Mouse (Mus musculus): ENCODE measurements around the gene Kctd7. TPM values are rescaled to one million over a fixed set of nuclear protein-coding genes. Genes with fewer than 3 reads are reported as not detected.

Kctd7 gene
- polyA plus RNA-seq, 1 experiment from 2014 or later = 3.8 TPM

GRCm38 (mm10) chr5:130200233-130201029, 55.8 kb downstream of the Kctd7 start:
- H3K4me2 ChIP-seq (replicated peaks) = no peak overlapping the region
- H3K36me3 ChIP-seq = peaks cover 11% of the 10 kb centered on the region
- H3K9me3 ChIP-seq = no peaks in the 10 kb centered on the region
- H3K9ac ChIP-seq = no peak overlapping the region
- 70% methylated on average over 10 of the region's 10 CpGs for WGBS
- H3K4me1 ChIP-seq (replicated peaks) = no peaks in the 10 kb centered on the region
- H3K27me3 ChIP-seq (replicated peaks) = no peaks in the 10 kb centered on the region
- H3K27ac ChIP-seq = 0 out of 2 replicates have a peak overlapping the region, but pooled peaks have one; percentile 40
- ATAC-seq = peak; percentile 74; the same call in 1 of the 2 replicates
- no peak overlapping the region for H3K4me3 ChIP-seq (replicated peaks)

DNA sequence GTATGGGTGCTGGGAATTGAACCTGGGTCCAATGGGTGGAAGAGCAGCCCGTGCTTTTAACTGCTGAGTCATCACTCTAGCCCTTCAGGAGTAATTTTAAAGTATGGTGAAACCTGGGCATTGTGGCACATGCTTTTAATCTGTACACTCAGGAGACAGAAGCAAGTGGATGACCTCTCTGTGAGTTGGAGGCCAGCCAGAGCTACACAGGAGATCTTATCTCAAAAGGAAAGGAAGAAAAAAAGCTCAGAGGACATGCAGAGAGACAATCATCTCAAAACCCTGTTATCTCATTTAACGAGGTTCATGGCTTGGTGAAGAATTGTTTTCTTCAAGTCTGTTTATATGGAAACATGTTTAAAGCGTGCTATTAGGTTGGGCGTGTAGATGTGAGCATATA, 59.3 kb downstream of the Kctd7 start:
- WGBS = 74% methylated on average over 4 of the region's 4 CpGs
- Histone ChIP-seq H3K9me3 (no peaks in the 10 kb centered on the region), H3K9ac (no peak overlapping the region), H3K36me3 (peaks cover 7% of the 10 kb centered on the region), H3K4me3 (replicated peaks) (no peak overlapping the region), H3K27me3 (replicated peaks) (no peaks in the 10 kb centered on the region), H3K27ac (no peak overlapping the region), H3K4me2 (replicated peaks) (no peak overlapping the region), H3K4me1 (replicated peaks) (no peaks in the 10 kb centered on the region)
- ATAC-seq = 0 out of 2 replicates have a peak, but pooled peaks have one; percentile 15

DNA sequence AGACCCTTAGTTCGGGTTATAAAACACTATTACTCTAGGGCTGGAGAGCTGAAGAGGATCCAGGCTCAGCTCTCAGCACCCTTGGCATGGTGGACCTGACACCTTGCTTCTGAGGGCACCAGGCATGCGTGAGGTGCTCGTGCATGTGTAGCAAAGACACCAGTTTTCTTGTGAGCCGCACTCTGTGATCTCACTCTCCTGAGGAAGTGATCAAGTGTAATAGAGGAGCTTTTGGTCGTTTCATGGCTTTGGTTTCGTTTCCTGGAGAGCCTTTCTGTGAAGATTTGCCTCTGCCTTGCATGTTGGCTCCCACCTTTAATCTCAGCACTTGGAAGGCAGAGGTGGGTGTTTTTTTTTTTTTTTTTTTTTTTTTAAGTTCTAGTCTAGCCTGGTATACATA, 59.9 kb downstream of the Kctd7 start:
- Histone ChIP-seq H3K9ac (no peak overlapping the region), H3K36me3 (peaks cover 7% of the 10 kb centered on the region), H3K4me2 (replicated peaks) (no peak overlapping the region), H3K9me3 (no peaks in the 10 kb centered on the region), H3K27me3 (replicated peaks) (no peaks in the 10 kb centered on the region), H3K4me1 (replicated peaks) (no peaks in the 10 kb centered on the region), H3K27ac (no peak overlapping the region), H3K4me3 (replicated peaks) (no peak overlapping the region)
- no peak for ATAC-seq
- 84% methylated on average over 6 of the region's 6 CpGs for WGBS

Other genes with a start within 250 kb of the Kctd7 start
- 2.4 and 3.2 TPM in 2 replicates for gene Zbed5, start 249.1 kb upstream of the Kctd7 start, polyA plus RNA-seq (2015; fragmentation: Nextera tagmentation; extraction: Ambion mirVana)
- gene Phkg1, start 246.3 kb upstream of the Kctd7 start, polyA plus RNA-seq (2015; fragmentation: Nextera tagmentation; extraction: Ambion mirVana) = 0.08 and 0.16 TPM in 2 replicates
- gene Nupr1l, start 236.3 kb upstream of the Kctd7 start, polyA plus RNA-seq (2015; fragmentation: Nextera tagmentation; extraction: Ambion mirVana) = 1.8 and 1.9 TPM in 2 replicates
- 26.5 and 30.9 TPM in 2 replicates for gene Vkorc1l1, start 202.9 kb upstream of the Kctd7 start, polyA plus RNA-seq (2015; fragmentation: Nextera tagmentation; extraction: Ambion mirVana)
- 88.8 and 95.7 TPM in 2 replicates for gene Gusb, start 141.8 kb upstream of the Kctd7 start, polyA plus RNA-seq (2015; fragmentation: Nextera tagmentation; extraction: Ambion mirVana)
- 51.4 and 65.0 TPM in 2 replicates for gene Asl, start 115.6 kb upstream of the Kctd7 start, polyA plus RNA-seq (2015; fragmentation: Nextera tagmentation; extraction: Ambion mirVana)
- 34.1 and 38.7 TPM in 2 replicates for gene Crcp, start 115.6 kb upstream of the Kctd7 start, polyA plus RNA-seq (2015; fragmentation: Nextera tagmentation; extraction: Ambion mirVana)
- gene Tpst1, start 71.5 kb upstream of the Kctd7 start, polyA plus RNA-seq (2015; fragmentation: Nextera tagmentation; extraction: Ambion mirVana) = 53.4 and 59.8 TPM in 2 replicates
- 22.3 and 26.8 TPM in 2 replicates for gene Rabgef1, start 26.9 kb downstream of the Kctd7 start, polyA plus RNA-seq (2015; fragmentation: Nextera tagmentation; extraction: Ambion mirVana)
- 38.9 and 40.2 TPM in 2 replicates for gene Tmem248, start 72.2 kb downstream of the Kctd7 start, polyA plus RNA-seq (2015; fragmentation: Nextera tagmentation; extraction: Ambion mirVana)
- 75.0 and 75.9 TPM in 2 replicates for gene Sbds, start 110.7 kb downstream of the Kctd7 start, polyA plus RNA-seq (2015; fragmentation: Nextera tagmentation; extraction: Ambion mirVana)
- 23.5 and 24.0 TPM in 2 replicates for gene Tyw1, start 110.8 kb downstream of the Kctd7 start, polyA plus RNA-seq (2015; fragmentation: Nextera tagmentation; extraction: Ambion mirVana)
- 0.10 and 0.38 TPM in 2 replicates for gene Caln1, start 224.6 kb downstream of the Kctd7 start, polyA plus RNA-seq (2015; fragmentation: Nextera tagmentation; extraction: Ambion mirVana)
- gene A330070K13Rik, start 239.8 kb downstream of the Kctd7 start, polyA plus RNA-seq (2015; fragmentation: Nextera tagmentation; extraction: Ambion mirVana) = not detected in 2 replicates

Data from intestine, embryonic 15.5 days (tissue).